Mouse (Mus musculus): ENCODE results near the gene Pja2. TPM values are rescaled to one million over a fixed set of nuclear protein-coding genes. Genes with fewer than 3 reads are reported as not detected.
"Not testable (repeated sequence)": the region's sequence is repeated elsewhere in the genome, so short reads cannot be mapped to it uniquely, and the experiment has no call there.

Pja2 gene
- polyA plus RNA-seq, 1 experiment from 2014 or later: 83.6 TPM

GRCm38 (mm10) chr17:64339752-64340151, 8.0 kb upstream of the Pja2 start:
- Histone ChIP-seq H3K9ac (ENCODE audit: low read length) (no peak overlapping the region), H3K4me3 (ENCODE audit: low read depth, low read length) (no peak overlapping the region), H3K27ac (ENCODE audit: low read depth, low read length) (no peak overlapping the region), H3K27me3 (ENCODE audit: control insufficient read depth, insufficient read depth, low read length) (no peaks in the 10 kb centered on the region), H3K4me2 (no peak overlapping the region), H3K4me1 (ENCODE audit: control insufficient read depth, insufficient read depth, low read length) (no peaks in the 10 kb centered on the region), H3K36me3 (ENCODE audit: control insufficient read depth, insufficient read depth, low read length) (no peaks in the 10 kb centered on the region), H3K9me3 (ENCODE audit: control insufficient read depth, low read length) (no peaks in the 10 kb centered on the region)
- WGBS: 73% methylated on average over 5 of the region's 5 CpGs
- no peak for ATAC-seq (ENCODE audit: low FRiP score)
- DNase-seq (ENCODE audit: low spot score, missing footprints): no peak

DNA sequence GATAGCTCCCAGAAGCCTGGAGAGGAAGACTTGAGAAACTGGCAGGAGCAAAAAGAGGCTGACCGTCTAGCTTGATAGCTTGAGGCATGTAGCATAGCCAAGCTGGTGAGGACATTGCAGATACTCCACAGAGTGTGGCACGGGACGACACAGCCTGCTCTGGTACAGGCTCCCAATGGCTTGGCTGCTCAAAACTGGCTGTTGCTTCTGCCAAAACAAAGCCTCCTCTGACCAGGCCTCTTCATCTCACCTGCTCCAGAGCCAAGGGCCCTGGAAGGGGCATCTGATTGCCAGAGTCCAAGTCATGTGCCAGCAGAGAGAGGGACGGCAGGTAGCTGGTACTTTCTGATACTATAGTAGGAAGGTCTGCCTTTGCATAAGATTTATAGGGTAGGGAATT, 5.5 kb upstream of the Pja2 start:
- H3K9me3 ChIP-seq (ENCODE audit: control insufficient read depth, low read length): no peaks in the 10 kb centered on the region
- WGBS: 87% methylated on average over 4 of the region's 4 CpGs
- no peak overlapping the region for H3K9ac ChIP-seq (ENCODE audit: low read length)
- H3K4me3 ChIP-seq (ENCODE audit: low read depth, low read length): no peak overlapping the region
- no peaks in the 10 kb centered on the region for H3K36me3 ChIP-seq (ENCODE audit: control insufficient read depth, insufficient read depth, low read length)
- H3K27me3 ChIP-seq (ENCODE audit: control insufficient read depth, insufficient read depth, low read length): no peaks in the 10 kb centered on the region
- DNase-seq (ENCODE audit: low spot score, missing footprints): no peak
- no peak overlapping the region for H3K27ac ChIP-seq (ENCODE audit: low read depth, low read length)
- peaks cover 4% of the 10 kb centered on the region; the same call in 1 of the 2 replicates for H3K4me1 ChIP-seq (ENCODE audit: control insufficient read depth, insufficient read depth, low read length)
- no peak overlapping the region for H3K4me2 ChIP-seq
- ATAC-seq (ENCODE audit: low FRiP score): no peak

DNA sequence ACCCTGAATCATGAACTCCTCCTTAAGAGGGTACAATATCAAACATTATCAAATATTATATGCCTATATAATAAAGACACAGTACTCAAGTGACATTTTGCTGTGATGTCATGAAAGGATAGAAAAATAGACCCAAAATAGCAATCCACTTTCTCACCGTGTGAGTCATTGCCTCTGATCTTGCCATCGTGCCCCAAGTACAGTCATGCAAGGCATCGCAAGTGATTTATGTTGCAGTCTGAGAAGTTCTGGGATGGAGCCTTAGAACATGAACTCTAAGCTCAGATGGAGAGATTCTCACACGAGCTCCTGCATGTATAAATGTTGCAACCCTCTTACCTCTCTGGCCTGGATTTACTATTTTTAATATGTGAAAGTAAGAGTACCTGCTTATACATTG, 2.2 kb upstream of the Pja2 start:
- no peaks in the 10 kb centered on the region for H3K9me3 ChIP-seq (ENCODE audit: control insufficient read depth, low read length)
- DNase-seq (ENCODE audit: low spot score, missing footprints): no peak
- H3K36me3 ChIP-seq (ENCODE audit: control insufficient read depth, insufficient read depth, low read length): no peaks in the 10 kb centered on the region
- peaks cover 9% of the 10 kb centered on the region; the same call in 1 of the 2 replicates for H3K4me1 ChIP-seq (ENCODE audit: control insufficient read depth, insufficient read depth, low read length)
- no peak overlapping the region for H3K27ac ChIP-seq (ENCODE audit: low read depth, low read length)
- no peak for ATAC-seq (ENCODE audit: low FRiP score)
- H3K4me3 ChIP-seq (ENCODE audit: low read depth, low read length): no peak overlapping the region
- H3K9ac ChIP-seq (ENCODE audit: low read length): no peak overlapping the region
- no peak overlapping the region for H3K4me2 ChIP-seq
- H3K27me3 ChIP-seq (ENCODE audit: control insufficient read depth, insufficient read depth, low read length): no peaks in the 10 kb centered on the region
- 86% methylated on average over 4 of the region's 4 CpGs for WGBS

DNA sequence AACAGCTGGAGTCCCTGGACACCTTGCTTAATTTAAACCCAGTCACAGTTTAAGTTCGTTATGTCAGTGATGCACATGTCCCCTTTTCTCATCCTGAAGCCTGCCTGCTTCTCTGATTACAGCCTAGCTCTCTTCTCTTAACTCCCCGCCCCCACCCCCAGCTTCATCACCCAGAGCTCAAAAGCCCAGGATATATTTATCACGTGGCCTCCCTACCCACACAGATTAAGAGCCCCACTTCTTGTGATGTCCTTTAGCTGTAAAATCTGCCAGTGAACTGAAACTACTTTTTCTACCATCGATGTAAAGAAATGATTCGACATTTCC, 1.0 kb upstream of the Pja2 start:
- Histone ChIP-seq H3K4me2 (peak overlapping the region; percentile 84), H3K9ac (ENCODE audit: low read length) (peak overlapping the region; percentile 65), H3K36me3 (ENCODE audit: control insufficient read depth, insufficient read depth, low read length) (no peaks in the 10 kb centered on the region), H3K4me3 (ENCODE audit: low read depth, low read length) (peak overlapping the region; percentile 95), H3K27me3 (ENCODE audit: control insufficient read depth, insufficient read depth, low read length) (no peaks in the 10 kb centered on the region), H3K4me1 (ENCODE audit: control insufficient read depth, insufficient read depth, low read length) (peaks cover 9% of the 10 kb centered on the region; the same call in 1 of the 2 replicates), H3K27ac (ENCODE audit: low read depth, low read length) (peak overlapping the region; percentile 44; the same call in 1 of the 2 replicates), H3K9me3 (ENCODE audit: control insufficient read depth, low read length) (no peaks in the 10 kb centered on the region)
- 27% methylated on average over 5 of the region's 5 CpGs for WGBS
- no peak for ATAC-seq (ENCODE audit: low FRiP score)
- no peak for DNase-seq (ENCODE audit: low spot score, missing footprints)

GRCm38 (mm10) chr17:64331291-64331897, 322 bp downstream of the Pja2 start:
- H3K27ac ChIP-seq (ENCODE audit: low read depth, low read length): peak overlapping the region; percentile 96
- no peaks in the 10 kb centered on the region for H3K36me3 ChIP-seq (ENCODE audit: control insufficient read depth, insufficient read depth, low read length)
- under 1% methylated on average over 47 of the region's 62 CpGs for WGBS
- no peaks in the 10 kb centered on the region for H3K9me3 ChIP-seq (ENCODE audit: control insufficient read depth, low read length)
- peak overlapping the region; percentile 65 for H3K4me2 ChIP-seq
- peak overlapping the region; percentile 95 for H3K9ac ChIP-seq (ENCODE audit: low read length)
- peak; percentile 96 for DNase-seq (ENCODE audit: low spot score, missing footprints)
- H3K27me3 ChIP-seq (ENCODE audit: control insufficient read depth, insufficient read depth, low read length): no peaks in the 10 kb centered on the region
- H3K4me3 ChIP-seq (ENCODE audit: low read depth, low read length): peak overlapping the region; percentile 95
- ATAC-seq (ENCODE audit: low FRiP score): peak; percentile 65
- H3K4me1 ChIP-seq (ENCODE audit: control insufficient read depth, insufficient read depth, low read length): peaks cover 9% of the 10 kb centered on the region; the same call in 1 of the 2 replicates

DNA sequence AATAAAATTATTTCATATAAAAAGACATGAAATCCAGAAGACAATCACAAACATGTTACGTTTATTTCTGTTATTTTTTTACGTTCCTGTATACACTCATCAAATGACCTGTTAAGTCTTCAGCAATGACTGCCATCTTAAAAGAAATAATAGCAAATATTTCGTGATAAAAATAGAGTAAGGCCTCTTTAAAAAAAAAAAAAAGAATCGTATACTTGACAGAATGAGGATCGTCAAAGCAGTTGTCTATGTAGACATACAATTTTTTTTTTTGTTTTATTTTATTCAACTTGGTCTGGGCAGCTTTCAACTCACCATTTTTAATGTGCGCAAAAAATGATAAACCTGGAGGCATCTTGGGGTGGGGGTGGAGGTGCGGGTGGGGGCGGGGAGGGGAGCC, 831 bp downstream of the Pja2 start:
- Histone ChIP-seq H3K9me3 (ENCODE audit: control insufficient read depth, low read length) (no peaks in the 10 kb centered on the region), H3K27ac (ENCODE audit: low read depth, low read length) (peak overlapping the region; percentile 96), H3K4me3 (ENCODE audit: low read depth, low read length) (peak overlapping the region; percentile 95), H3K4me2 (peak overlapping the region; percentile 65), H3K27me3 (ENCODE audit: control insufficient read depth, insufficient read depth, low read length) (no peaks in the 10 kb centered on the region), H3K36me3 (ENCODE audit: control insufficient read depth, insufficient read depth, low read length) (no peaks in the 10 kb centered on the region), H3K4me1 (ENCODE audit: control insufficient read depth, insufficient read depth, low read length) (peaks cover 9% of the 10 kb centered on the region; the same call in 1 of the 2 replicates), H3K9ac (ENCODE audit: low read length) (peak overlapping the region; percentile 95)
- WGBS: 29% methylated on average over 8 of the region's 8 CpGs
- DNase-seq (ENCODE audit: low spot score, missing footprints): no peak
- ATAC-seq (ENCODE audit: low FRiP score): no peak

- WGBS: 83% methylated on average over 2 of the region's 2 CpGs
- Histone ChIP-seq H3K4me2 (no peak overlapping the region), H3K4me3 (ENCODE audit: low read depth, low read length) (no peak overlapping the region), H3K9me3 (ENCODE audit: control insufficient read depth, low read length) (no peaks in the 10 kb centered on the region), H3K27me3 (ENCODE audit: control insufficient read depth, insufficient read depth, low read length) (no peaks in the 10 kb centered on the region), H3K36me3 (ENCODE audit: control insufficient read depth, insufficient read depth, low read length) (no peaks in the 10 kb centered on the region), H3K27ac (ENCODE audit: low read depth, low read length) (no peak overlapping the region), H3K4me1 (ENCODE audit: control insufficient read depth, insufficient read depth, low read length) (no peaks in the 10 kb centered on the region), H3K9ac (ENCODE audit: low read length) (no peak overlapping the region)
- no peak for ATAC-seq (ENCODE audit: low FRiP score)
- no peak for DNase-seq (ENCODE audit: low spot score, missing footprints)
Measured at GRCm38 (mm10) chr17:64324556-64324955, 7.2 kb downstream of the Pja2 start.

DNA sequence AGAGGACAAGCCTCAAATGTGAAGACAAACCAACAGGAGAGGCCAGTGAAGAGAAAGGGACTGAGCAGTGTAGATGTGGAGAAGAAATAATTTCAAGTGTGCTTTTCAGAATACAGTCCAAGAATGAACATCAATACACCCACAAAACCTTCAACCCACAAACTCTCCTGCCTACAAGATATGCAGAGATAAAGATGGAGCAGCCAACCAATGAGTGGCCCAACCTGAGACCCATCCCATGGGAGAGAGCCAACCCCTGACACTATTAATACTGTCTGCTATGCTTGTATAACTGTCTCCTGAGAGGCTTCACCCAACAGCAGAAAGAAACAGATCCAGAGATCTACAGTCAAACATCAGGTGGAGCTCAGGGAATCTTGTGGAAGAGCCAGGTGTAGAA, 16.3 kb downstream of the Pja2 start:
- DNase-seq (ENCODE audit: low spot score, missing footprints): no peak
- no peaks in the 10 kb centered on the region for H3K4me1 ChIP-seq (ENCODE audit: control insufficient read depth, insufficient read depth, low read length)
- no peak for ATAC-seq (ENCODE audit: low FRiP score)
- 0 out of 2 replicates have a peak, but pooled peaks cover 4% of the 10 kb centered on the region for H3K36me3 ChIP-seq (ENCODE audit: control insufficient read depth, insufficient read depth, low read length)
- no peak overlapping the region for H3K27ac ChIP-seq (ENCODE audit: low read depth, low read length)
- H3K4me2 ChIP-seq: no peak overlapping the region
- no peaks in the 10 kb centered on the region for H3K9me3 ChIP-seq (ENCODE audit: control insufficient read depth, low read length)
- H3K27me3 ChIP-seq (ENCODE audit: control insufficient read depth, insufficient read depth, low read length): no peaks in the 10 kb centered on the region
- H3K4me3 ChIP-seq (ENCODE audit: low read depth, low read length): no peak overlapping the region
- no peak overlapping the region for H3K9ac ChIP-seq (ENCODE audit: low read length)

GRCm38 (mm10) chr17:64314523-64314922, 17.2 kb downstream of the Pja2 start:
- not testable (repeated sequence) for DNase-seq (ENCODE audit: low spot score, missing footprints); H3K4me3 ChIP-seq (ENCODE audit: low read depth, low read length); H3K27me3 ChIP-seq (ENCODE audit: control insufficient read depth, insufficient read depth, low read length); H3K27ac ChIP-seq (ENCODE audit: low read depth, low read length); H3K9me3 ChIP-seq (ENCODE audit: control insufficient read depth, low read length); H3K9ac ChIP-seq (ENCODE audit: low read length); H3K4me1 ChIP-seq (ENCODE audit: control insufficient read depth, insufficient read depth, low read length); ATAC-seq (ENCODE audit: low FRiP score); H3K4me2 ChIP-seq; H3K36me3 ChIP-seq (ENCODE audit: control insufficient read depth, insufficient read depth, low read length)
- 79% methylated on average over 1 of the region's 1 CpGs for WGBS

Data from midbrain, embryonic 11.5 days (tissue).